Mouse (Mus musculus): ENCODE data around the gene Pex7. TPM values are rescaled to one million over a fixed set of nuclear protein-coding genes. Genes with fewer than 3 reads are reported as not detected.

Pex7 gene
- total and polyA plus RNA-seq, 3 experiments, result 44.8 to 169 (median 47.5) TPM

- DNase-seq, result no peak
Measured at GRCm38 (mm10) chr10:19876669-19877068, 30.8 kb downstream of the Pex7 start.

GRCm38 (mm10) chr10:19875346-19875745 is 32.1 kb downstream of the Pex7 start:
- no peak for DNase-seq

GRCm38 (mm10) chr10:19855597-19856306 is 51.7 kb downstream of the Pex7 start:
- DNase-seq, result no peak

GRCm38 (mm10) chr10:19853609-19854008 is 53.9 kb downstream of the Pex7 start:
- no peak for DNase-seq

- no peak for DNase-seq
Measured at GRCm38 (mm10) chr10:19852776-19853175, 54.7 kb downstream of the Pex7 start.

GRCm38 (mm10) chr10:19850998-19851691 is 56.3 kb downstream of the Pex7 start, which contains the start of gene Slc35d3:
TSS of gene Slc35d3 (minus strand) at chr10:19851459.
- peak; percentile 34 for DNase-seq

- DNase-seq, result peak; percentile 30
Measured at GRCm38 (mm10) chr10:19850544-19850997, 56.9 kb downstream of the Pex7 start.

GRCm38 (mm10) chr10:19849771-19850365 is 57.6 kb downstream of the Pex7 start:
- peak; percentile 24 for DNase-seq

GRCm38 (mm10) chr10:19848928-19849770 is 58.3 kb downstream of the Pex7 start:
- DNase-seq, result peak; percentile 16

GRCm38 (mm10) chr10:19839836-19840235 is 67.7 kb downstream of the Pex7 start:
- DNase-seq, result no peak

GRCm38 (mm10) chr10:19835887-19836710 is 71.4 kb downstream of the Pex7 start:
- DNase-seq, result no peak

- no peak for DNase-seq
Measured at GRCm38 (mm10) chr10:19834222-19834621, 73.3 kb downstream of the Pex7 start.

GRCm38 (mm10) chr10:19831072-19831849 is 76.2 kb downstream of the Pex7 start:
- DNase-seq, result peak; percentile 10

GRCm38 (mm10) chr10:19820986-19821385 is 86.5 kb downstream of the Pex7 start:
- DNase-seq, result no peak

GRCm38 (mm10) chr10:19818723-19819355 is 88.7 kb downstream of the Pex7 start:
- DNase-seq, result no peak

GRCm38 (mm10) chr10:19815371-19815770 is 92.1 kb downstream of the Pex7 start:
- DNase-seq, result no peak

GRCm38 (mm10) chr10:19811436-19812172 is 95.9 kb downstream of the Pex7 start:
- no peak for DNase-seq

- DNase-seq, result no peak
Measured at GRCm38 (mm10) chr10:19804763-19805162, 102.7 kb downstream of the Pex7 start.

Measured in adrenal gland, adult 2 months (tissue).